Mouse (Mus musculus) CD4-positive helper T cell, adult 2 months (primary cell): ENCODE measurements around the gene Cela3b.
A peak's percentile ranks its signal among the peaks of the same experiment; 100 is the strongest.

Experiments used
- DNase-seq: peaks from one replicate; pipeline ENCODE4 v3.0.0-alpha.2; 2012; ENCODE audit warnings: low read depth, missing footprints, low spot score

Cela3b gene

DNA sequence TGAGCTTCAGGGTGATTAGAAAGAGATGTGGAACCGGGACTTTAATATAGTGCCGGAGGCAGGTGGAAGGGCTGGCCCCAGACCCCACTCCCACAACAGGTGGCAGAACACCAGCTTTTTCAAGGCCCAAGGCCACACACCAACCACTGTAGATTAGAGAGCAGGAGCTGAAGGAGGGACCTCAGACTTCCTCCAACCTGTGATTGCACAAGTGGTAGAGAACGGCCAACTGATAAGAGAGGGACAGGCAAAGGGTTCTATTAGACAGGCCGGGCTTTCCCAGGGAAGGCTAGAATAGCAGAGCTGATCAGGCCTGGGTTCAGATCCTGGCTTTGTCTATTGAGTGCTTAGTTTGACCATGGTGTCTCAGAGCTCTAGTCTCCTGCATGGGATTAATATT is at the start of gene Cela3b:
Gene Cela3b, minus strand, starts transcription at position 39 of the 400 bp plus-strand sequence.
- DNase-seq: no peak

DNA sequence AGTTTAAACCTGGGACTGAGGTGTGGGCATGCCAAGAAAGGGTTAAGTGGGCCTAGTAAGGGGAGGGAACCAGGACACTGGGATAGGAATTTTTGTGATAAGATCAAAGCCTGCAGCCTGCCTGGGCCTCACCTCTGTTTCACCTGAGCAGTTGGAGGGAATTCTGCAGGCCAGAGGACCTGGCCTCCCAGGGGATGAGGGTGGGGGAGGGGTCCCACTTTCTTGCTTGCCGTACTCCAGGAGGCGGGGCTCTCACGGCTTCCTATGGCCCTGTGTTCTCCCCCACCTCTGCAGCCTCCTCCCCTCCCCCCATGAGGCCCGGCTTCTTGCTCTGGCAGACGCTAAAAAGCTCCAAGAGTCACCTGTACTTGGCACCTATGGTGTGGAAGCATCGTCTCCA is 49.4 kb upstream of the Cela3b start:
- DNase-seq: no peak

DNA sequence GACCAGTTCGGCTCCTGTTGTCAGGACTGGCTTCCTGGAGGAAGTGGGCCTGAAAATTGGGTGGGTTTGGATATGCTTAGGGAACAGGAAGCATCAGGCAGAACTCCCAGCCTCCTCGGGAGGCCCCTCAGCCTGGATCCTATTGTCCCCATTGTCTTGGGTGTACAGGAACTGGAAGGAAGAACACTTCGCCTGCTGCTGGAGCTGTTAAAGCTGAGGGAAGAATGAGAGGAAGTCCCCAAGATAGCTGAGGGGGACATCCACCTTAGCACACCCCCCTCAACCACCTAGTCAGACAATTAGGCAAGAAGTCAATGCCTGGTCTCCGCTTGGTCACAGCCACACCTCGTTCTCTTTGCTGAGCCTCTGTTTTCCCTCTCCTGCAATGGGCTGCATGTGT is 48.0 kb upstream of the Cela3b start:
- DNase-seq: no peak

DNA sequence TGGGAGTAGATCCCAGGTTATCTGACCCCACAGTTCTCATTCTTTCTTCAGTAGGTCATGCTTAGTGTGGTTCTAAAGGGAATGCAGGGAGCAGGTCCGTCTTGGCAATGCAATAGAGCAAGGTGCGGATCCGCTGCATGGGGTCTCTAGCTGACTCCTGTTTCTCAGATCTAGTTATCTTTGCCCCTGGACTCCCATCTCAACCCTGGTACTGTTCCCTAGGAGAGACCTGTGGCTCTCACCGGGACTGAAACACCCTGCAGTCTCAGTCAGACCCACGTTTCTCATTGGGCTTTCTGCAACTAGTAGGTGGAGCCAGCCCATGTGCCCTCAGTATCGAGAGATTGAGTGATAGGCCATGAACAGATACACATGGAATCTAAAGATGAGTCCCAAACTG is 47.3 kb upstream of the Cela3b start:
- DNase-seq: no peak

DNA sequence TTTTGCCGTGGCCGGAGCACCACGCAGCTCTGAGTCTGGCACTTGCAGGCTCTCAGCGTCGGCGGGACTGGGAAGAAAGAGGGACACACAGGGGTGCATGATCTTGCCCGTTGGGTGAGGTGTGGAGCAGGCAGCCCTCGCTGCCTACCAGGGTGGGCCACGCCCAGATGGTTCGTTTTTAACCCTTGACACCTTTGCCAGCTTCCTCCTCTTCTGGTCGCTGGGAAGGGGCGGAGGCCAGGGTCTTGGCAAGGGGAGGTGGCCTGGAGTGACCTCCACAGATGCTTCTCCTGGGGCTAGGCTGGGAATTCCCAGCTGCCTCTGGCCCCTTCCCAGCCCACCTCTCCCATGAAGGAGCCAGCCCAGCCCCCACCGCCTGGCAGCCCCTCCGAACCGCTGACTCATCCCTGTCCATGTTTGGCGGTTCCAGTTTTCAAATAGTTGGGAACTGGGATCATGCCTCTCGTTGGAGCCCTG is 46.5 kb upstream of the Cela3b start:
- no peak for DNase-seq

DNA sequence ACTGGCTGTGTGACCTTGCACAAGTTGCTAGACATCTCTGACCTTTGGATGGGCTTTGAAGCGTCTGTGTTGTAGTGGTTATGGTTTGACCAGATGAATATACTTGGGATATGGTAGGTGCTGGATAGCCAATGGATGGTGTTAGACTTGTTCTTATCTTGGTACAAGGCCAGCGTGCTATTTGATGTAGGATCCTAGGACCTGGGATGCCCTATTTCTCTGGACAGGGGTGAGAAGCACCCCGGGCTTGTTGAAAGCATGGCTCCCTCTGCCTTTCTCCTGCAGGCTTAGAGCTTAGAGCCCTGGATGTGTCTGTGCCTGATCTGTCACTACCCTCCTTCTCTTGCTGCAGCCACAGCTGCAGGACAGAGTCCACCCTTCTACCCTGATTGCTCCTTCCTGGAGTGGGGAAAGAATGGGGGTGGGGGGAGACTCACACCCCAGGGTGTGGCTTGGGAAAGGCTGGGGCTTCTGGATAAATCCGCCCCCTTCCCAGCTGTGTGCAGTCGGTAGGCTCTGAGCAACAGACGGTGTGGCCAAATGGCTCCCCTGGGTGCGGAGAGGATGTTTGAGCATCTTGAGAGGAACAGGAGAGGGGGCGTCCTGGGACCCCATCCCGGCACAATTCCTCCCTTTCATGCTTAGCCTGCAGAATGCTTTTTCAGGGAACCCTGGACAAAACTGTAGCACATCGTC is 45.9 kb upstream of the Cela3b start:
- DNase-seq: no peak

DNA sequence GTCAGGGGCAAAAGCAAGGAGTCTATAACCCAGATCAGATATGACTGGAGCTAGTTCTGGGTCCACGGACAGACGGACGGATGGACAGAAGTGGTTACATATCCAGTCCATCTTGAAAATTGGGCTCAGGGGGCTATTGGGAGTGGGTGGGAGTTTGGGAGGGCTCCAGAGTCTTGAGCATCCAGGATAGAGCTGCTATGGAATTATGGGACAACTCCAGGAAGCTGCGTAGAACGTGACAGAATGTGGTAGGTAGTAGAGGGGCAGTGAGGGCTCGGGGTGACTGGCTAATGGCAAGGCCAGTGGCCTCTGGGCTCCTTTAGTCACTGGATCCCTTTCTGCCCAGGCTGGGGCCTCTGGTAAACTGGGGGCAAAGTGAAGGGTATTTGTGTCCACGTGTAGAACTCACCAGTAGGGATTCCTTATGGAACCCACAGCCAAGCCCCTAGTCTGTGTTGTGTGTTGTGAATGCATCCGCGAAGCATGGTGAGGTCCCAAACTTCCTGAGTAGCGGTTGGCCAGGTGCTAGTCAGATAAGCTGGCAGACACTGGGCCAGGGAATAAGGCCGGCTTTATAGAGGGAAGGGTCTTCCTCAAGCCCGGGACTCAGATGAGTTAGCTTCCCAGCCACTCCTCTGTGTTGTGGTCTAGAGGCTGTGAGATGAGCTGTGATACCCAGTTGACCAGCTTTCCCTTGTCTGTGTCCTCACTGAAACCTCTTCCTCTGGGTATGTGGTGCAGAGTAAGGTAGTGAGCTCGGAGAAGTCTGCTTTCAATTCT is 45.1 kb upstream of the Cela3b start:
- DNase-seq: no peak

DNA sequence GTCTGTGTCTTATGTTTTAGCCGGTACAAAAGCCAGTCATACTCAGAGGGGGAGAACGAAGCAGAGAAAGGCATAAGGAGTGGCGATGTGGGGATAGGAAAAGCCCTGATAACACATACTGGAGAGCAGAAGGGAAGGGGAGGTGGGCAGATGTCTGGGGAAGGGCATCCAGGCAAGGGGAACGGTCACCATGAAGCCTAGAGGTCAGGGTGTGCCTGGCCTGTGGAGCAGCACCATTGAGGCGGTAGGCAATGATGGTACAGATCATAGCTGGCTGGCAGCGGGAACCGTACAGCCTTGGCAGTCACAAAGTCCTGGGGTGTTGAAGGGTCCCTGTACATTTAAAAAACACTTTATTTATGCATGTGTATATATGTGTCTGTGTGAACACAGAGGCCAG is 44.4 kb upstream of the Cela3b start:
- DNase-seq: no peak

DNA sequence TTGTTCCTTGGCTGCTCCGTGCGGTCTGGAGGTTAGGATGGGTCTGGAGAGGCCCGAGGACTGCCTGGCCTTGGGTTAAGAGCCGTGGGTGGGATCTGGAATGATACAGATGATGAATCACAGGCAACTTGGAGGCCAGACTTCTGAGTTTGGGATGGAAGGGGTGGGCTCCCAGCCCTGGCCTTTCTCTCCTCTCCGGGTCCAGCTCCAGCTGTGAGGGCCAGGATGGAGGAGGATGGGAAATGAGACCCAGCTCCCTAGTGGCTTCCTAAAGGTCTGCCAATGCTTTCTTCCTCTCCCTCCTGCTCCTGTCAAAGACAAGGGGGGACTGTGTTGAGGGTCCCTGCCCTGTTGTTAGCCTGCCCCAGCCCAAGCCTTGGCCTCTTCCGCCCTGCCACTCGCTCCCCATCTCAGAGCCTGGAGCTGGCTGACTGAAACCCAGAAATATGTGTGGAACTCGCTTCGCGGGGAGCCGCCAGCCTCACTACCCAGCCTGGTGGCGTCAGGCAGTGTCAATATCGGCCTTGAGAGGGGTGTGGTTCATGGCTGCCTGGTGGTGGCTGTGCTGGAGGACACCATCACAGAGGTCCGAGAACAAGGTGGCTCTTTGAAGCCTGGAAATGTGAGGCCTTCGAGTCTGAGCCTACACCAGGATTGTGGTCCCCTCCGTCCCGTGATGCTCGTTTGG is 43.5 kb upstream of the Cela3b start:
- DNase-seq: no peak

DNA sequence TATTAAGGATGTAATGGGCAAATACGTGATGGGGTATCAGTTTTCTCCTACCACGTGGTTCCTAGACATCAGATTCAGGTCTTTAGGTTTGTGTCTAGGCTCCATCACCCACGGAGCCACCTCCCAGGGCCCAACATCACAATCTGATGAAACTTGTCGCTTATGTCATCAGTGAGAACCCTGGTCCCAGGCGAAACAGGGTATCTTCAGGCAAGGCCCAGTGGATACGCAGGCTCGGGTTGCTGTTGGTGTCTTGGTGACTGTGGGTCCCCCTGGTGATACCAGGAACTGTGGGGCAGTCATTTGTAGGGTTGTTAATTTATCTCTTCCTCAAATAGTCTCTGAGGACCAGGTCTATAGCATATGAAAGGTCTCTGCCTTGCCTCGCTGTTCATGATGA is 42.9 kb upstream of the Cela3b start:
- DNase-seq: no peak

DNA sequence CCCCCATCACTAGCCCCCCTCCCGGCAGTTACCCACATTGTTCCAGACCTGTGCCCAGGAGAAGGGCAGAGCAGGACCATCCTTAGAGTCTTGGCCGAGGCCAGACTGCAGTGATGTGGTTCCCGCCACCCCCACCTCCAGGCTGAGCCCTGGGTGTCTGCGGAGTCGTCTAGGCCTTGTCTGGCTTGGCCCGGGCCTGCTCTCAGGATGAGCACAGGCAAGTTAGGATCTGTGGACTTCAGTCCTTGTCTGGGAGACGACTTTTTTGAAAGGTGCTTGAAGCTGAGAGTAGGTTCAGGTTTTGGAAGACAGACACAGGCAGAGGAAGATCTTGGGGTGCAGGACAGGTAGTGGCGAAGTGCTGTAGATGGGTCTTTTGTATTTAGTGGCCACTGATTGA is 41.0 kb upstream of the Cela3b start:
- no peak for DNase-seq

DNA sequence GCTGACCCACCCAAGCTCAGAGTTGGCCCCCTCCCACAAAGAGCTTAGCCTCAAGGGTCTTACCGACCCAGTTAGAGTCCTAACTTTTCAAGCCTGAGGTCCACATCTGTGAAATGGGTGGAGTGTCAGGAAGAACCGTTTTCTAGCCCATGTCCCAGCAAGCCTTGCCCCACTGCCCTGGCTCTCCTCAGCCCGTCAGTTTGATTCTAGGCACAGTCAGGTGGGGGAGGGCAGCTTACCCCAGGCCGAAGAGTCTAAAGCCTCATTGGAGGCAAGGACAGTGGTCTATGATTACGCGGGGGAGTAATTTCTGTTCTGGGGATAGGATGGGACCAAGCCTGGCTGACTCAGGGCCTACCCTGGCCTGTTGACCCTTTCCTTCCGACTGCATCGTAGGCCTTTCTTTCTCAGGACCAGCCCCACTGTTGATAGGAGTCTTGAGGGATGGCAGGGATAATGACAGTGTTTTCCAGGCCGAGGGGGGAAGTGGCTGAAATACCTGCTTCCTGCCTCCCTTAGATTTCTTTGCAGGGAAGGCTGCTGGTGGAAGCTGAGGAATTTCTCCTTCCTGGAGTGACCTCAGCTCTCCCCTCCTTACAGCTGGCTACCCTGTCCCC is 40.5 kb upstream of the Cela3b start:
- DNase-seq: no peak

DNA sequence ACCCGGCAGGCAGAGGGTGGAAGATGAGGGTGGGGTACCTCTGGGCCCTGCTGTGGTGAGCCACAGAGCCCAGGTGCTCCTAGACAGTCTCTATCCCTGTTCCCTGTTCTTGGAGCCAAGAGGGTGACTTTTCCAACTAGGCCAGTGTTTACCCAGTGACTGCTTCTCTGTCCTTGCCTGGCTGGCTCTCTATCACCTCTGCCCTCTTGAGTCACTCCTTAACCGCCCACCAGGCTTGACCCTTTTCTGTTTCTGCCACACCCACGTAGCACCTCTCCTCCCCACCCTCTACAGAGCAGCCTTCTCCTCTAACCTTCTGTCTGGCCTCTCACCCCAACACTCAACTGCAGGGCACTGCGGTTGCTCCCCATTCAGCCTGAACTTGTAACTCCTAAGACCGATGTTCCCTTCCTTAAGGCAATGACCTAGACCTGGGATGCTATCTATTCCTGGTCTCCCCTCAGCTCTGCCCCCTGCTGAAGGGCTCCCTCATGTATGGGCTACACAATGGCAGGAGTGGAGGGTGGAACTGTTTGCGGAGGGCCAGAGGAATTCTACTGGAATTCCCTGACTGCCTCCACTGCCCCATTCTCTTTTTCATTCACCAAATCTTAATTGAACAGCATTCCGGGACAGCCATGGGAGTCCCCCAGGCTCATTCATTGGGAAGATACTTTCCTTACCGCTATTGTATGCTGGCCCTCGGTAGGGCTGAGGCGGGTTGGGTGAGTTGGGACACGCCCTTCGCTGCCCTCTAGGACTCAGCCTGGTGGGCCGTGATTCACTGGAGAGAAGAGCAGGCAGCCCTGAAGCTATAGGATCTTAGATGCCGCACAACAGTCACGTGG is 39.7 kb upstream of the Cela3b start:
- DNase-seq: no peak

DNA sequence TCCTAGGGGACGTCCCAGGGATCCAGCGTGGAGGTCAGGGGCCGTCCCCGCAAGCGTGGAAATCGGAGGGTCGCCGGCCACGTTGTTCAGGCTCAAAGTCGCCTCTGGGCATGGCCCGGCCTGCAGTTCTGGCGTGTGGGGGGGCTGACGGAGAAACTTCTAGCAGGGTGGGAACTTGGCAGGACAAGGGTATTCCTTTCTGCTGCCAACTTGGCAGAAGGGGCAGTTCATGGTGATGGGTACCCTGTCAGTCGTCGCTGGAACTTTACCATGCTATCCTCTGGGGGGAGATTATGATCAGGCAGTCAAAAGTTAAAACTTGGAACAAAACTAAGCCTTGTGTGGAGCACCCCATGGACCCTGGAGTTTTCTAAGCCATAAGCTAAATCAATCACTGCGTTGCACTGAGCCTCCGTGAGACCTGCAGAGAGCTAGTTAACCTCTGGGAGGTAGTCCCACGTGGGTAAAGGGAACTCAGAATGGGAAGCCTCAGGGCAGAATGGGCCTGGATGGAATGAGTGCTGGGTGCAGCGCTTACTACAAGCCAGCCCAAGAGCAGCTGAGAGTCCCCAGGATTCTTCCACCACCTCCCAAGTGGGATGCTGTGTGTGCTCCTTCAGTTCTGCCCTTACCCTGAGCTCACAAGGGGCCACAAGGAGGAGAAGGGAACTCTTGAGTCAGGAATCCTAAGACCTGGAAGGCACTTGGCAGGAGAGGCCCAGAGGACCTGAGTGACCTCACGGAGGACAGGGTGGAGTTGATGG is 38.9 kb upstream of the Cela3b start:
- DNase-seq: no peak

DNA sequence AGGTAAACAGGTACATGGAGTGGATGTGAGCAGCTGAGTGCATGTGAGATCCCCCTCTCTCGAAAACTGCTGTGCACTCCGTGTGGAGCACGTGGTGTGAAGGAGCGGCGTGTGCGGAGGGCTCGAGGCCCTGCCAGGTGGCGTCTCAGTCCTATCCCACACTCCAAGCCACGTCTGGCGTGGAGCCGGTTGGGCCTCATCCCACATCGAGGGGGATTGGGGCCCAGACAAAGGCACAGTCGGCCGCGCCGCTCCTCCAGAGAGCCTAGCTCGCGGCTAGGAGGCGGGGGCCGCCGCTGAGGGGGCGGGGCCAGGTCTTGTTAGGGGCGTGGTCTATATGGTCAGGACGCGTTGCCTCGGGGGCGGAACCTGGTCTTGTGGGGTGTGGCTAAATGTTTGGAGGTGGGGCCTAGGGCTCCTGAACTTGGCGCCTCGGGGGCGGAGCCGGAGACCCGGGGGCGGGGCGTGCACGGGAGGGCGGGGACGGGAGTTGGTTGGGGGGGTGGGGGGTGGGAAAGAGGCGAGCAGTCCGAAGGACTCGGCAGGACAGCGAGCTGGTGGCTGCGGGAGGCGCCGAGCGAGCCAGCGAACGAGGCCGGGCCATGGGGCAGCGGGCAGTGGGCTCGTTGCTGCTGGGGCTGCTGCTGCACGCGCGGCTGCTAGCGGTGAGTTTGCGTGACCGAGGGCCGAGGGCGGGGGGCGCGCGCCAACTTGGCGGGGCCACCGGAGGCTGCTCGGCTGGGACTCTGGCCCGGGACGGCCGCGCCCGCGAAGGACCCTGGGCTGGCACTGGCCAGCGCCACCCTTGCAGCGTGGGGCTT is 38.1 kb upstream of the Cela3b start, which contains the start of gene Hspg2:
Gene Hspg2, plus strand, starts transcription at position 510 of the 821 bp plus-strand sequence.
- DNase-seq: peak; percentile 80

DNA sequence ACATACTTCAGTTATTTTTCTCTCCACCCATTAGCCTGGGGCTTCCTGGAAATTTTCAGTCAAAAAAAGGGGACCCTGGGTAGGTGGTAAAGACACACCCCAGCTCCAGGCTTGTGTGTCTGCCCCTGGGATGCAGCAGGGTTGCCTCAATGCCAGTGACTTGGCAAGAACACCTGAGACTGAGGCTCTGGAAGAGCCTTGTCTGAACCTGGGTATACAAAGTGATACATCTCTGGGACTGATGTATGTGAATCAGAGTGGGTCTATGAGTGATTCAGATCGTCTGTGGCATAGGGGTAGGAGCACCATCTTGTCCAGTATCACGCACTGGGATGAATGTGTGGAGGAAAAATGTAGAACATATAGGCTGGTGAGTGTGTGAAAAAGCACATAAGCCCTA is 37.2 kb upstream of the Cela3b start:
- no peak for DNase-seq

DNA sequence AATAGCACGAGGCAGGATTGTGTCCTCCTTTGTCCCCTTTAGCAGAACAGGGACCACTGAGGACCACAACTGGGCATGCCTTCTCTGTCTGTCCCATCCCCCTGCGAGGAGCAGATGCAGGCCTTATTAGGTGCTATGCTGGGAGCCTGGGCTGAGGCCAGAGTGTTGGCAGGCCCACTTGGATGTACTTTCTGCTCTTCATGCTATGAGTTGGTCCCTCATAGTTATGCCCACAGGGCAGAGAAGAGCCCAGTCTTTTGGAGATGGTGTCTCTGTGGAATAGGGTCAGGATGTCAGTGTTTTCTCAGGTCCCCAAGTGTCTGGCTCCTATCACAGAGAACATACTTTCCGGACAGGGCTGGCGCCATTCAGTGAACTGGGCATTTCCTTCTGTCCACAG is 36.7 kb upstream of the Cela3b start:
- DNase-seq: no peak

DNA sequence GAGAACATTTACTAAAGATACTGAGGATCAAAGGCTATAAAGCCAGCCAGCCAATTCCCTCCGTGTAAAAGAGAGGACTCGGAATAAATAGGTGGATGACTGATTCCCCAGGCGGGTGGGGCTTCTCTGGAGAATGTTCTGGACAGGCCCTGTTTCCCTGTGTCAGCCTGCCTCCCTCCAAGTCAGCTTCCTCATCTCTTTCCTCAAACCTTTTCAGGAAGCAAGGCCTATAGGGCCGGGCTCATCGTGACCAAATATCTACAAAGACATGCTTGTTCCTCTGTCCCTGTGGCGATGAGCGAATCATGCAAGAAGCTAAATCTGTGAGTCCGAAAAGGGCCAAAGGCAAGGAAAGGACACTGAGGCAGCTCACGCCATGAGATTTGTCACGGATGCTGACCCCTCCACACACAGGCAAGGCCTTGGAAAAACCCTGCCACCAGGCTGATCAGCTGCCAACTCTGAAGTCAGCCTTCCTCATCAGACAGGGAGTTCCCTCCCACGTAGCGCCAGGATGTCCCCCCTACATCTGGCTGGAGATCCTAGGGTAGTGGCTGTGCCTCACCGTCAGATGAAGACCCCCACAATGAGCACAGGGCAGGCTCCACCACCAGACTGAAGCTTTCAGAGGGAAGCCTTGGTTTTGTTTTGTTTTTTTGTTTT is 34.9 kb upstream of the Cela3b start:
- no peak for DNase-seq
